Mouse (Mus musculus): ENCODE results near the gene Ccdc157. TPM values are rescaled to one million over a fixed set of nuclear protein-coding genes. Genes with fewer than 3 reads are reported as not detected.

Ccdc157 gene
- polyA plus RNA-seq (2015; fragmentation: Nextera tagmentation; extraction: Ambion mirVana): 0.47 and 0.76 TPM in 2 replicates

DNA sequence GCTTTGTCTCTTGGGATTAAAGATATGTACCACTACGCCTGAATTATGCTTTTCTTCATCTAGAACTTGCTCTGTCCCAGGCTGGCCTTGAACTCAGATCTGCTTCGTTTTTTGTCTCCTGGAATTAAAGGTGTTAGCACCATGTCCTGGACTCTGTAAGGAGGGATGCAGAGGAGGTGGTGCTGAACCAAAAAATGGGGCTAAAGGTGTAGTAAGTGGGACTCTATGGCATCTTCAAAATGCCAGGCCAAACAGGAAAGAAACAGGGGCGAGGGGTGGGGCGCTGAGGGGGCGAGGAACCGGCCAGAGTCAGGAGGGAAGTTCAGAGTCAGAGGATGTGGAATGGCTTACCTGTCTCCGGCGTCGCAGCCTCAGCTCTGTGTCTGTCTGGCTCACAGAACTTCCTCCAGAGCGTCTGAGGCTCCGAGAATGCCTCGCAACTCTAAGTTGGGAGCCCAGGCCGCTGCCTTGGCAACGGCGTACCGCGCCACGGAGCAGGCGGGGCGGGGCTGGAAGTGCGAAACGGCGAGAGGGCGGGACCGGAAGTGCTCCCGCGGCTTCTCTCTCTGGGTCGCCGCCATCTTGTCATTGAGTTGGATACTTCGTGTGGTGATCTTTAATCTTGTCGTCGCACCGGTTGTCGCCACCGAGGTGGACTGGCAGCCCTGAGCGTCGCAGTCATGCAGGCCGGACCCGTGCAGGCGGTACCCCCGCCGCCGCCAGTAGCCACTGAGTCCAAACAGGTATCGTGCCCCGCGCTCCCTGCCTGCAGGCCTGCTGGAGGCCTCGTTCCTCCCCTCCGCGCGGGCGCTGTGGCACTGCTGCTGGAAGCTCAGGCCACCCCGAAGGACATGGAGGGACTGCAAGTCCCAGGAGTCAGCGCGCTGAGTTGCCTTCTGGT, at the start of gene Ccdc157, which contains the start of gene Sf3a1:
Gene Ccdc157, minus strand, starts transcription at position 486 of the 901 bp plus-strand sequence.
Gene Sf3a1, plus strand, starts transcription at position 543 of the 901 bp plus-strand sequence.
- peak; percentile 94 for ATAC-seq (ENCODE audit: insufficient read depth)
- 1% methylated on average over 54 of the region's 54 CpGs for WGBS (ENCODE audit: insufficient replicate concordance)
- peaks cover 45% of the 10 kb centered on the region for H3K4me1 ChIP-seq (replicated peaks)
- H3K27ac ChIP-seq (replicated peaks): peak within 1 kb of the TSS; percentile 84
- no peaks in the 10 kb centered on the region for H3K27me3 ChIP-seq
- H3K4me2 ChIP-seq: peak within 1 kb of the TSS; percentile 85
- no peaks in the 10 kb centered on the region for H3K9me3 ChIP-seq (replicated peaks)
- peak within 1 kb of the TSS; percentile 92 for H3K4me3 ChIP-seq (replicated peaks)
- peaks cover 41% of the 10 kb centered on the region for H3K36me3 ChIP-seq (replicated peaks)
- peak within 1 kb of the TSS; percentile 81 for H3K9ac ChIP-seq

DNA sequence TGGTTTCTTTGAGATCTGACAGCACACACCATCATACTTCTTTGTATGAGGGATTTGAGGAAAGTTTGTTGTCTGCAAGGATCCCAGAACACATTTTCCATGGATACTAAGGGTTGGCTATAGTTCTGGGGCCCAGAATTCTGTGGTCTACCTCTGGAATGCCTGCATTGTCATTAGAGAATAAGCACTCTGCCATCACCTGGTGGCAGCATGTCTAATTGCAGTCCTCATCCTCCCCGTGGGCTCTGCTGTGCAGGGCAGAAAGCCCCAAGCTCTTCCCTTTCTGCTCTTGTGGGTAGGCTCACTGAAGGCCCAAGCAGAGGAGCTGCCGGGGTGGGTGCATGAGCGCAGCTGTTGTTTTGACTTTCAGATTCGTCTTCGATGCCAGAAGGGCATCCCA, 49.5 kb upstream of the Ccdc157 start:
- peaks cover 25% of the 10 kb centered on the region for H3K36me3 ChIP-seq (replicated peaks)
- no peak overlapping the region for H3K4me2 ChIP-seq
- no peaks in the 10 kb centered on the region for H3K4me1 ChIP-seq (replicated peaks)
- H3K27ac ChIP-seq (replicated peaks): no peak overlapping the region
- ATAC-seq (ENCODE audit: insufficient read depth): no peak
- no peak overlapping the region for H3K9ac ChIP-seq
- WGBS (ENCODE audit: insufficient replicate concordance): 70% methylated on average over 5 of the region's 5 CpGs
- H3K27me3 ChIP-seq: no peaks in the 10 kb centered on the region
- H3K9me3 ChIP-seq (replicated peaks): no peaks in the 10 kb centered on the region
- H3K4me3 ChIP-seq (replicated peaks): no peak overlapping the region

DNA sequence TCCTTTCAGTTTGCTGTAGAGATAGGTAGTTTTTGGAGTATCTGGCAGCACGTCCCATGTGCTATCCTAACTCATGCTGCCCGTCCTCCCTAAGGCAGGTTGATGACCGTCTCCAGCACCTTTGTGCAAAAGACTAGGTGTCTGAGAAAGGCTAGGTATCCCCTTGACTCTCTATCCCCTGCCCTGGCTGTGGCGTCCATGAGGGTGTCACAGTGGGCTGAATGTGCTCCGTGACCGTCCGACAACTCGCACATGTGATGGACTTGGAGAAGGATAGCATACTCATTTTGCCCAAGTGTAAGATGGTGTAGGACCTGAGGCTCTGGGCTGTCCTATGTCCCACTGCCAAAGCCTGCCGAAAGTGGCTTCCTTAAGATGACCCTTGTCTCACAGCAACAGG, 47.6 kb upstream of the Ccdc157 start:
- 74% methylated on average over 9 of the region's 9 CpGs for WGBS (ENCODE audit: insufficient replicate concordance)
- H3K4me2 ChIP-seq: no peak overlapping the region
- H3K27ac ChIP-seq (replicated peaks): no peak overlapping the region
- H3K36me3 ChIP-seq (replicated peaks): peaks cover 14% of the 10 kb centered on the region
- H3K9me3 ChIP-seq (replicated peaks): no peaks in the 10 kb centered on the region
- H3K4me3 ChIP-seq (replicated peaks): no peak overlapping the region
- ATAC-seq (ENCODE audit: insufficient read depth): no peak
- no peaks in the 10 kb centered on the region for H3K27me3 ChIP-seq
- peaks cover 10% of the 10 kb centered on the region for H3K4me1 ChIP-seq (replicated peaks)
- H3K9ac ChIP-seq: no peak overlapping the region

DNA sequence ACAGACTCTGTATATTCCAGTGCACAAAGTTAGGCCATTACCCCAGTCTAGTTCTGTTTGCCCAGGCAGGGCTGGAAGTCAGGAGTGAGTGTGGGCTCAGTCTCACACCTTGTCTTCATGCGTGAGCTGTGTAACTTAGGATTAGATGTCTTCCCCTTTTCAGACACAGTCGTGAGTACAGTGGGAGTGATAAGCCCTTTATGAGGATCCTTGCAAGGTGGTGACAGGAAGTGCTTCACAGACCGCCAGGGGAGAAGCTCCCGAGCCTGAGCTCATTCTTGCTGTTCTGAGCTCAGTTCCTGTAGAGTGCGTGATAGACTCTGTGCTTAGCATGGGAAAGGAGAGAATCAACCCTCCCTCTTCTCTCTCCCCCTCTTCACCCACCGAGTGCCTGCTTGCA, 46.5 kb upstream of the Ccdc157 start:
- Histone ChIP-seq H3K4me1 (replicated peaks) (peaks cover 10% of the 10 kb centered on the region), H3K9me3 (replicated peaks) (no peaks in the 10 kb centered on the region), H3K4me3 (replicated peaks) (no peak overlapping the region), H3K27me3 (no peaks in the 10 kb centered on the region), H3K36me3 (replicated peaks) (peaks cover 14% of the 10 kb centered on the region; the same call in 1 of the 2 replicates), H3K9ac (no peak overlapping the region), H3K4me2 (no peak overlapping the region), H3K27ac (replicated peaks) (no peak overlapping the region)
- WGBS (ENCODE audit: insufficient replicate concordance): 31% methylated on average over 6 of the region's 6 CpGs
- no peak for ATAC-seq (ENCODE audit: insufficient read depth)

DNA sequence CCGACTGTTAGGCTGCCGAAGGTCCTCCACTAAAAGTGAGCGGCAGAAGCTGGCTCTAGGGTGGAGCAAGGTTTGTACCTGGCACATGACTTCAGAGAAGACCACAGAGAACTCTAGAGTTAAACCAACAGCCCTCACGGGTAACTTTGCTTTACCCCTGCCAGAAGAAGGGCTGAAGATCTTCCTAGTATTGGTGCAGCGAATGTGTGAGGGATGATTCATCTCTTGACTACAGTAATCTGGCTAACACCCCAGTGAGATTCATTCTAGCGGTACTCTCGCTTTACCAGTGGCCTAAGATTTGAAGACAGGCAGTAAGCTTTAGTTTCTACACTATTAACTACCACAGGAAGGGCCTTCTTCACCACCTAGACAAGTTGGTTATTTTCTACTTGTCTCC, 45.9 kb upstream of the Ccdc157 start:
- WGBS (ENCODE audit: insufficient replicate concordance): 72% methylated on average over 7 of the region's 7 CpGs
- no peak overlapping the region for H3K27ac ChIP-seq (replicated peaks)
- H3K9me3 ChIP-seq (replicated peaks): no peaks in the 10 kb centered on the region
- no peak for ATAC-seq (ENCODE audit: insufficient read depth)
- H3K36me3 ChIP-seq (replicated peaks): peaks cover 14% of the 10 kb centered on the region; the same call in 1 of the 2 replicates
- no peak overlapping the region for H3K4me3 ChIP-seq (replicated peaks)
- no peak overlapping the region for H3K4me2 ChIP-seq
- no peak overlapping the region for H3K9ac ChIP-seq
- no peaks in the 10 kb centered on the region for H3K27me3 ChIP-seq
- H3K4me1 ChIP-seq (replicated peaks): peaks cover 10% of the 10 kb centered on the region

DNA sequence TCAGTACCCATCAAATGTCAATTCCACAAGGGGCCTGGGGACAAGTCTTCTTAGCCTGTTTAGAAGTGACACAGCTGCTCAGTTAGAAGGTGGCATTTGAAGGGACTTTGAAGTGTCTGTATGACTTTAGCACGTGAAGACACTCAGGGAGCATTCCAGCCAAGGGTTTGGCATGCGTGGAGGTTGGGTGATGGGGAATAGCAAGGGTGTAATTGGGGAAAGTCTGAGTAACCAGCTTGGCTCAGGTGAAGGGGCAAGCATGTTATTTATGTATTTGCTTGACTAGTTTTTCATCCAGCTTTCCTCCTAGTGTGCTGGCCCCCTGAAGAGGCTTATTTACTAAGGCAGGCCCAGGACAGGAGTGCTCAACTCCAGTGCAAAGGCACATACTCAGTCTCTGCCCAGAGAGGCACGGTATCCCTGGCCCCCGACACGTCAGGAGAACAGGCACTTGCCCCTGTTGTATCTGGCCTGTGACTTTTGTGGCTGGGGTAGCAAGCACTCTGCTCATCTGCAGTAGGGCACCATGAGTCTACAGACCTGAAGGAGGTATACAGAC, 45.1 kb upstream of the Ccdc157 start:
- H3K36me3 ChIP-seq (replicated peaks): peaks cover 8% of the 10 kb centered on the region; the same call in 1 of the 2 replicates
- WGBS (ENCODE audit: insufficient replicate concordance): 77% methylated on average over 5 of the region's 5 CpGs
- no peak overlapping the region for H3K4me2 ChIP-seq
- no peak overlapping the region for H3K9ac ChIP-seq
- no peaks in the 10 kb centered on the region for H3K9me3 ChIP-seq (replicated peaks)
- no peak for ATAC-seq (ENCODE audit: insufficient read depth)
- H3K4me1 ChIP-seq (replicated peaks): peaks cover 10% of the 10 kb centered on the region
- no peaks in the 10 kb centered on the region for H3K27me3 ChIP-seq
- H3K27ac ChIP-seq (replicated peaks): no peak overlapping the region
- no peak overlapping the region for H3K4me3 ChIP-seq (replicated peaks)

DNA sequence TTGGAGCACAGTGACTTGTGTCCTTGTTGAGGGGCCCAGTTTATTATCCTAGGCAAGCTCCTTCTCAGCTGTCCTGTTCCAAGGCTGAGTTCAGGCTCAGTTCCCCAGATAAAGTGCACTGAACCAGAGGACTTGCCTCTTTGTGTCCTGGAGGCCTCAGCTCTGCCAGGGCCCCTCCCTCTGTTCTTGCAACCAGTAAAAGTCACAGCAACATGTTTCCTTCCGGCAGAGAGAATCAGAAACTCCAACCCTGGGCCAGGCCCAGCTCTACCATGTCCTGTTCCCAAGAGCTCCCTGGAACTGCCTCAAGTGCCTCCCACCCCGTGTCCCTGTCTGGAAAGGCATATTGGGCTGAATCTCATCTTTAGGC, 43.6 kb upstream of the Ccdc157 start:
- H3K4me3 ChIP-seq (replicated peaks): no peak overlapping the region
- peaks cover 8% of the 10 kb centered on the region; the same call in 1 of the 2 replicates for H3K36me3 ChIP-seq (replicated peaks)
- H3K9ac ChIP-seq: no peak overlapping the region
- 0 out of 2 replicates have a peak overlapping the region, but pooled peaks have one; percentile 24 for H3K27ac ChIP-seq (replicated peaks)
- WGBS (ENCODE audit: insufficient replicate concordance): 28% methylated on average over 2 of the region's 2 CpGs
- H3K9me3 ChIP-seq (replicated peaks): no peaks in the 10 kb centered on the region
- H3K4me1 ChIP-seq (replicated peaks): peaks cover 10% of the 10 kb centered on the region
- no peaks in the 10 kb centered on the region for H3K27me3 ChIP-seq
- H3K4me2 ChIP-seq: no peak overlapping the region
- ATAC-seq (ENCODE audit: insufficient read depth): peak; percentile 42; the same call in 1 of the 2 replicates

DNA sequence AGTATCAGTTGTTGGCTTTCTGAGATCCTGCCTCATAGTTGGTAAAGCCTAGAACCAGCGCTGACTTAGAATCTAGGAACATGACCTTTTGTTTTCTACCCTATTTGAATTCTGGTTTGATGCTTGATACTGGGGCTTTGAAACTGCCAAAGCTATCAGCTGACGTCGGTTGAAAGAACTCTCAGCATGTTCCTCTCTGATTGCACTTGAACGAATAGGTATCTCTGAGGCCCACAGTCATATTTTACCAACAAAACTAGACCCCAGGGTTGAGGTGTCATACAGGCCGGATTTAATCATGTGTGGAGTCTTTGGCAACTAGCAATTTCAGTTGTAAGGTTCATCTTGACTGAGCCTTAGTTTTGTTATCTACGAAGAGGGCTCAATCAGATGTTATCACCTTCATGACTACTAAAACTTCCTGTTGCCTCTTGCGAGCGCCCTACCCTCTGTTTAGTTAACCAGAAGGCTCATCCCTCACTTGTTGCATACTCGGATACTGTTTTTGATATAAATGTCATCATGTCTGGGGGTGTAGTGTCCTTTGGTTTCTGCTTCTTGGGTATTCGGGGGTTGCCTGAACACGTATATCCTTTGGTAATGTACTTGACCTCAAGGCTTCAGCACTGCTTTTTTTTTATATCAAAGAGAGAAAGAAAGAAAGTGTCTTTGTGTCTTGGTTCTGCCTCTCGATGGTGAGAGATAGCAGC, 43.1 kb upstream of the Ccdc157 start:
- H3K9me3 ChIP-seq (replicated peaks): no peaks in the 10 kb centered on the region
- no peak overlapping the region for H3K4me3 ChIP-seq (replicated peaks)
- WGBS (ENCODE audit: insufficient replicate concordance): 36% methylated on average over 12 of the region's 12 CpGs
- H3K4me2 ChIP-seq: no peak overlapping the region
- H3K27me3 ChIP-seq: no peaks in the 10 kb centered on the region
- ATAC-seq (ENCODE audit: insufficient read depth): no peak
- peaks cover 10% of the 10 kb centered on the region for H3K4me1 ChIP-seq (replicated peaks)
- H3K27ac ChIP-seq (replicated peaks): 0 out of 2 replicates have a peak overlapping the region, but pooled peaks have one; percentile 24
- H3K9ac ChIP-seq: no peak overlapping the region
- H3K36me3 ChIP-seq (replicated peaks): 0 out of 2 replicates have a peak, but pooled peaks cover 8% of the 10 kb centered on the region

DNA sequence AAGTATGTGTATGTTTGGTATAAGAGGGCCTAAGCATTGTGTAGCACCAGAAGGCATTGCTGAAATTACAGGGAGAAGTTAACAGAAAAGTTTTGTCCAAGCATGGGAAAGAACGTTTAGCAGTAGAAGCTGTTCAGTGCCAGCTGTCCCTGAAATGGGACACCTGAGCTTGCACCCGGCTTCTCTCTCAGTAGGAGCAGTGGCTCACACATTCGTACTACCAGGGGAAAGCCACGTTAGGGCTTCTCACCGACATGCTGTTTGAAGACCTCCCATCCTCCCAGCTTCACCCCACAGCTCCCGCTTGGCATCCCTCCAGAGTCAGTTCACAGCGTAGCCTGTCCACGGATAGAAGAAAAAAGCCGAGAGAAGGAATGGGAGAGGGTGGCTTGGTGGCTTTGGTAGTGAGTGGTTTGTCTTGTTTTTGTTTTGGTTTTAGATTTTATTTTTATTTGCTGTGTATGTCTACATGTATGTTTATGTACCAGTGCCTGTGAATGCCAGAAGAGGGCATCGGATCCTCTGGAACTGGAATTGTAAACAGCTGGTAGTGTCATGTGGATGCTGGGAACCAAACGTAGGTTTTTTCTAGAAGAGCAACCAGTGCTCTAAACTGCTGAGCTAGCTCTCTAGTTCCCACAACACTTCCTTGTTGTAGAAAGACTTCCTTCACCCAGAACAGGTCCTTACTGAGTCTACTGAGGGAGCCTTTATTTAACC, 42.0 kb upstream of the Ccdc157 start:
- H3K27me3 ChIP-seq: no peaks in the 10 kb centered on the region
- H3K9me3 ChIP-seq (replicated peaks): no peaks in the 10 kb centered on the region
- H3K4me2 ChIP-seq: no peak overlapping the region
- no peak overlapping the region for H3K27ac ChIP-seq (replicated peaks)
- H3K4me3 ChIP-seq (replicated peaks): no peak overlapping the region
- H3K4me1 ChIP-seq (replicated peaks): peaks cover 10% of the 10 kb centered on the region
- no peak for ATAC-seq (ENCODE audit: insufficient read depth)
- 0 out of 2 replicates have a peak, but pooled peaks cover 3% of the 10 kb centered on the region for H3K36me3 ChIP-seq (replicated peaks)
- no peak overlapping the region for H3K9ac ChIP-seq
- 71% methylated on average over 11 of the region's 11 CpGs for WGBS (ENCODE audit: insufficient replicate concordance)

DNA sequence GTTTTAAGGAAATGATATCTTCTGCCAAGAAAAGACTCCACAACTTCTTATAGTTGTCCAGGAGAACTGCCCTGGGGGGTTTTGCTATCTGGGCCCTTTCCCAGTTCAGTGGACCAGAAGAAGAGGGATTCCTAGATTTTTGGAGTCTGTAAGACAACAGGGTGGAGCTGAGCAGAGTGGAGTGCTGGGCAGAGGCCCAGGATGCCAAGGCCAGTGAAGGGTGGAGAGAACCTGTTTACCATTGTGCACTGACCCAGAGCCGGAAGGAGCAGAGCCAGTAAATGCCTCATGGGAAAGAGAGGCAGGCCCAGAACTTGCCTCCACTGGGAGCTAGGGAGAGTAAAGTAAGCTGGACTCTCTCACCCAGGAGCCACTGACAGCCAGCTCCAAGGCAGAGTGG, 37.6 kb upstream of the Ccdc157 start:
- Histone ChIP-seq H3K9me3 (replicated peaks) (no peaks in the 10 kb centered on the region), H3K27me3 (no peaks in the 10 kb centered on the region), H3K36me3 (replicated peaks) (no peaks in the 10 kb centered on the region), H3K4me1 (replicated peaks) (no peaks in the 10 kb centered on the region; the same call in 1 of the 2 replicates), H3K9ac (no peak overlapping the region), H3K27ac (replicated peaks) (no peak overlapping the region), H3K4me2 (no peak overlapping the region), H3K4me3 (replicated peaks) (no peak overlapping the region)
- no peak for ATAC-seq (ENCODE audit: insufficient read depth)
- WGBS (ENCODE audit: insufficient replicate concordance): 72% methylated on average over 1 of the region's 1 CpGs

Measured in liver, embryonic 15.5 days (tissue).